Mouse (Mus musculus): ENCODE measurements around the gene Iah1.

DNA sequence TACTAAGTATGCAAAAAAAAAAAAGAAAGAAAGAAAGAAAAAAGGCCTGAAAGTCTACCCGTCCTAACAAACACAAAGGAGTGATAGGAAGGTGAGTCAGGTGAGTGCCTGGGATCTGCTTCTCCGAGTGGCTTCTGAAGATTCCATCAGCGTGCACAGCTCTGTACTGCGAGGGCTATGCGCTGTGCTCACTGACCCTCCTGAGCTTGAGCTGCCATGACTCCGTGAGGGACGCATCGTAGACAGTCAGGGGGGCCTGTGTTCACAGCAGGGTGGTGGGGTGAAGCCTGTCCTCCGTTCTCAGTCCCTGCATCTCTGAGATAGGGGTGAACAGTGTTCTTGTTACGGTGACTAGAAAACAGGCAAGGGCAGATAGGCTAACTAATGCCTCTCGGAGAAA lies 17.3 kb upstream of the Iah1 start:
- TF ChIP-seq POLR2A (IDR thresholded peaks at IDR 0.05; ENCODE audit: control insufficient read depth, extremely low read depth, insufficient read depth, low read length, poor library complexity) (no peak), CTCF (IDR thresholded peaks at IDR 0.05; ENCODE audit: borderline replicate concordance, control insufficient read depth, extremely low read depth, insufficient read depth, low read length, poor library complexity) (no peak)
